Mouse (Mus musculus): ENCODE data around the gene Plekhm2. TPM values are rescaled to one million over a fixed set of nuclear protein-coding genes. Genes with fewer than 3 reads are reported as not detected.

Plekhm2 gene
- 60.3 and 80.1 TPM in 2 replicates for total RNA-seq (2023)

DNA sequence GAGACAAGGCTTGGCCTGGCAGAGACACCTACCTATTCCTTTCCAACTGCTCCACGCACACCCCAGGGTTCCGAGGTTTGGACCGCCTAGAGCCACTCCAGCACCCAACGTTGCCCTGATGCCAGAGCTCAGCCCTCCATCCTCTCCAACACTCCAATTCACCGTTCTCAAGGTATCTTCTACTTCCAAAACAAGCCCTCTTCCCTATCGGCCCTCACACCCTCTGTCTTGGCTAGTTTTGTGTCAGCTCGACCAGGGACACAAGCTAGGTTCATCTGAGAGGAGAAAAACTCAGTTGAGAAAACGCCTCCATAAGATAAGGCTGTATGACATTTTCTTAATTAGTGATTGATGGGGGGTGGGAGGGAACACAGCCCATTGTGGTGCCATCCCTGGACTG is at the start of gene Plekhm2:
Gene Plekhm2, minus strand, starts transcription at position 101 of the 400 bp plus-strand sequence.

DNA sequence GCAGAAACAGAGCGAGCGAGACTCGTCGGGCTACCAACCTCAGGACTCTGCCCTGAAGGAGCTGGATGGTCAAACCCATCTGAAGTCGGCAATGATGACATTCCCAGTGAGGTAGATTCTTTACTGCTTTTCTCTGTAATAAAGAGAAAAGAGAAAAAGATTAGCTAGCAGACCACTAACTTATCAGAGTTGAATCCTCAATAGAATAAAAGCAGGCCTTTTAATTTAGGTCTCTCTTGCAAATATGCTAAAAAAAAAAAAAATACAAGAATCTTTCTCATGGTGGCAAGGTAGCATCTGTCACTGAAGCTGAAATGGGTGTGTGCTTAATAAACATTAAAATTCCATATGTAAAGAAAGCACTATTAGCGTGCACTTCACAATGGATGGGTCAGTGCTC is 20.8 kb upstream of the Plekhm2 start, which contains the start of gene Rsc1a1:
Gene Rsc1a1, minus strand, starts transcription at position 101 of the 400 bp plus-strand sequence.

GRCm38 (mm10) chr4:141623666-141624065 is 41.0 kb downstream of the Plekhm2 start, which contains the start of gene Slc25a34:
TSS of gene Slc25a34 (minus strand) at chr4:141623821.

GRCm38 (mm10) chr4:141618565-141619243 is 46.0 kb downstream of the Plekhm2 start, which contains the start of gene Tmem82:
TSS of gene Tmem82 (minus strand) at chr4:141618633.

GRCm38 (mm10) chr4:141605861-141606260 is 58.8 kb downstream of the Plekhm2 start, which contains the start of gene Fblim1:
TSS of gene Fblim1 (minus strand) at chr4:141606096.

Other genes with a start within 250 kb of the Plekhm2 start
- not detected in 2 replicates for gene Clcnkb, start 248.9 kb downstream of the Plekhm2 start, total RNA-seq (2023)
- gene Hspb7, start 244.1 kb downstream of the Plekhm2 start, total RNA-seq (2023), result not detected in 2 replicates
- not detected in 2 replicates for gene Srarp, start 228.8 kb downstream of the Plekhm2 start, total RNA-seq (2023)
- gene Zbtb17, start 220.2 kb downstream of the Plekhm2 start, total RNA-seq (2023), result 32.0 and 36.4 TPM in 2 replicates
- gene Spen, start 126.3 kb downstream of the Plekhm2 start, total RNA-seq (2023), result 88.6 and 113 TPM in 2 replicates
- not detected in 2 replicates for gene Fblim1, start 58.8 kb downstream of the Plekhm2 start, total RNA-seq (2023)
- not detected in 2 replicates for gene Tmem82, start 46.3 kb downstream of the Plekhm2 start, total RNA-seq (2023)
- 0.22 TPM in 1 of 2 replicates, not detected in the other for gene Slc25a34, start 41.1 kb downstream of the Plekhm2 start, total RNA-seq (2023)
- 0.51 TPM in 1 of 2 replicates, not detected in the other for gene Rsc1a1, start 20.7 kb upstream of the Plekhm2 start, total RNA-seq (2023)
- gene Ddi2, start 58.5 kb upstream of the Plekhm2 start, total RNA-seq (2023), result 33.5 and 45.6 TPM in 2 replicates
- not detected in 2 replicates for gene Agmat, start 81.8 kb upstream of the Plekhm2 start, total RNA-seq (2023)
- gene Dnajc16, start 126.0 kb upstream of the Plekhm2 start, total RNA-seq (2023), result 2.8 and 3.2 TPM in 2 replicates
- 16.8 and 18.2 TPM in 2 replicates for gene Casp9, start 128.7 kb upstream of the Plekhm2 start, total RNA-seq (2023)
- gene Cela2a, start 161.3 kb upstream of the Plekhm2 start, total RNA-seq (2023), result not detected in 2 replicates
- gene Ctrc, start 181.5 kb upstream of the Plekhm2 start, total RNA-seq (2023), result not detected in 2 replicates
- gene Efhd2, start 210.0 kb upstream of the Plekhm2 start, total RNA-seq (2023), result 133 and 142 TPM in 2 replicates

All from neutrophil, adult 65 days (primary cell).